Mouse (Mus musculus): ENCODE results near the gene Ksr2. TPM values are rescaled to one million over a fixed set of nuclear protein-coding genes. Genes with fewer than 3 reads are reported as not detected.

Ksr2 gene
- polyA plus RNA-seq, 1 experiment from 2014 or later = 7.5 TPM

GRCm38 (mm10) chr5:117486092-117486491 lies 72.3 kb downstream of the Ksr2 start:
- Histone ChIP-seq H3K27ac (ENCODE audit: low read length) (no peak overlapping the region), H3K4me3 (replicated peaks; ENCODE audit: low read length) (no peak overlapping the region), H3K4me1 (replicated peaks; ENCODE audit: control insufficient read depth, insufficient read depth, low read length) (no peaks in the 10 kb centered on the region), H3K27me3 (replicated peaks; ENCODE audit: control insufficient read depth, insufficient read depth, low read length) (no peaks in the 10 kb centered on the region), H3K9ac (replicated peaks; ENCODE audit: low read depth, low read length) (no peak overlapping the region), H3K4me2 (ENCODE audit: low read length) (no peak overlapping the region), H3K36me3 (ENCODE audit: control insufficient read depth, insufficient read depth) (no peaks in the 10 kb centered on the region), H3K9me3 (ENCODE audit: control insufficient read depth, low read length) (no peaks in the 10 kb centered on the region)
- ATAC-seq = no peak
- WGBS = 68% methylated on average over 7 of the region's 7 CpGs

GRCm38 (mm10) chr5:117488155-117488554 lies 74.4 kb downstream of the Ksr2 start:
- H3K4me2 ChIP-seq (ENCODE audit: low read length) = no peak overlapping the region

GRCm38 (mm10) chr5:117488670-117489325 lies 75.0 kb downstream of the Ksr2 start:
- H3K9me3 ChIP-seq (ENCODE audit: control insufficient read depth, low read length) = no peaks in the 10 kb centered on the region
- ATAC-seq = no peak
- 92% methylated on average over 16 of the region's 16 CpGs for WGBS

More at GRCm38 (mm10) chr5:117488155-117488554, 74.4 kb downstream of the Ksr2 start:
- H3K9me3 ChIP-seq (ENCODE audit: control insufficient read depth, low read length) = no peaks in the 10 kb centered on the region
- peaks cover 5% of the 10 kb centered on the region for H3K4me1 ChIP-seq (replicated peaks; ENCODE audit: control insufficient read depth, insufficient read depth, low read length)
- ATAC-seq = no peak
- no peak overlapping the region for H3K27ac ChIP-seq (ENCODE audit: low read length)
- no peaks in the 10 kb centered on the region for H3K27me3 ChIP-seq (replicated peaks; ENCODE audit: control insufficient read depth, insufficient read depth, low read length)
- H3K4me3 ChIP-seq (replicated peaks; ENCODE audit: low read length) = no peak overlapping the region
- H3K36me3 ChIP-seq (ENCODE audit: control insufficient read depth, insufficient read depth) = no peaks in the 10 kb centered on the region
- H3K9ac ChIP-seq (replicated peaks; ENCODE audit: low read depth, low read length) = no peak overlapping the region
- WGBS = 82% methylated on average over 6 of the region's 6 CpGs

GRCm38 (mm10) chr5:117492933-117493863 lies 79.4 kb downstream of the Ksr2 start:
- Histone ChIP-seq H3K4me3 (replicated peaks; ENCODE audit: low read length) (peak overlapping the region; percentile 28), H3K4me1 (replicated peaks; ENCODE audit: control insufficient read depth, insufficient read depth, low read length) (peaks cover 11% of the 10 kb centered on the region), H3K4me2 (ENCODE audit: low read length) (peak overlapping the region; percentile 52), H3K36me3 (ENCODE audit: control insufficient read depth, insufficient read depth) (no peaks in the 10 kb centered on the region), H3K27me3 (replicated peaks; ENCODE audit: control insufficient read depth, insufficient read depth, low read length) (no peaks in the 10 kb centered on the region), H3K9ac (replicated peaks; ENCODE audit: low read depth, low read length) (peak overlapping the region; percentile 48), H3K9me3 (ENCODE audit: control insufficient read depth, low read length) (no peaks in the 10 kb centered on the region), H3K27ac (ENCODE audit: low read length) (no peak overlapping the region; the same call in 1 of the 2 replicates)
- peak; percentile 67 for ATAC-seq
- WGBS = 10% methylated on average over 31 of the region's 31 CpGs

More at GRCm38 (mm10) chr5:117488670-117489325, 75.0 kb downstream of the Ksr2 start:
- peaks cover 11% of the 10 kb centered on the region for H3K4me1 ChIP-seq (replicated peaks; ENCODE audit: control insufficient read depth, insufficient read depth, low read length)
- H3K27me3 ChIP-seq (replicated peaks; ENCODE audit: control insufficient read depth, insufficient read depth, low read length) = no peaks in the 10 kb centered on the region
- H3K27ac ChIP-seq (ENCODE audit: low read length) = no peak overlapping the region
- no peak overlapping the region for H3K4me3 ChIP-seq (replicated peaks; ENCODE audit: low read length)
- H3K9ac ChIP-seq (replicated peaks; ENCODE audit: low read depth, low read length) = no peak overlapping the region
- H3K4me2 ChIP-seq (ENCODE audit: low read length) = no peak overlapping the region
- H3K36me3 ChIP-seq (ENCODE audit: control insufficient read depth, insufficient read depth) = no peaks in the 10 kb centered on the region

- Histone ChIP-seq H3K9ac (replicated peaks; ENCODE audit: low read depth, low read length) (no peak overlapping the region), H3K36me3 (ENCODE audit: control insufficient read depth, insufficient read depth) (no peaks in the 10 kb centered on the region), H3K27ac (ENCODE audit: low read length) (no peak overlapping the region), H3K4me1 (replicated peaks; ENCODE audit: control insufficient read depth, insufficient read depth, low read length) (peaks cover 11% of the 10 kb centered on the region), H3K9me3 (ENCODE audit: control insufficient read depth, low read length) (no peaks in the 10 kb centered on the region), H3K4me2 (ENCODE audit: low read length) (peak overlapping the region; percentile 52), H3K27me3 (replicated peaks; ENCODE audit: control insufficient read depth, insufficient read depth, low read length) (no peaks in the 10 kb centered on the region), H3K4me3 (replicated peaks; ENCODE audit: low read length) (no peak overlapping the region)
- 24% methylated on average over 7 of the region's 7 CpGs for WGBS
- peak; percentile 66 for ATAC-seq
These were observed 80.1 kb downstream of the Ksr2 start for GRCm38 (mm10) chr5:117493947-117494346.

- no peak for ATAC-seq
- no peaks in the 10 kb centered on the region for H3K9me3 ChIP-seq (ENCODE audit: control insufficient read depth, low read length)
- H3K36me3 ChIP-seq (ENCODE audit: control insufficient read depth, insufficient read depth) = no peaks in the 10 kb centered on the region
- no peaks in the 10 kb centered on the region for H3K27me3 ChIP-seq (replicated peaks; ENCODE audit: control insufficient read depth, insufficient read depth, low read length)
- WGBS = 68% methylated on average over 21 of the region's 21 CpGs
- H3K4me2 ChIP-seq (ENCODE audit: low read length) = no peak overlapping the region
- no peak overlapping the region for H3K27ac ChIP-seq (ENCODE audit: low read length)
- no peak overlapping the region for H3K9ac ChIP-seq (replicated peaks; ENCODE audit: low read depth, low read length)
- H3K4me1 ChIP-seq (replicated peaks; ENCODE audit: control insufficient read depth, insufficient read depth, low read length) = peaks cover 11% of the 10 kb centered on the region
- H3K4me3 ChIP-seq (replicated peaks; ENCODE audit: low read length) = no peak overlapping the region
These were observed 83.3 kb downstream of the Ksr2 start for GRCm38 (mm10) chr5:117497084-117497483.

GRCm38 (mm10) chr5:117502611-117503010 lies 88.8 kb downstream of the Ksr2 start:
- no peaks in the 10 kb centered on the region for H3K27me3 ChIP-seq (replicated peaks; ENCODE audit: control insufficient read depth, insufficient read depth, low read length)
- H3K4me2 ChIP-seq (ENCODE audit: low read length) = no peak overlapping the region
- H3K4me1 ChIP-seq (replicated peaks; ENCODE audit: control insufficient read depth, insufficient read depth, low read length) = no peaks in the 10 kb centered on the region
- H3K9me3 ChIP-seq (ENCODE audit: control insufficient read depth, low read length) = no peaks in the 10 kb centered on the region
- WGBS = 90% methylated on average over 5 of the region's 5 CpGs
- no peak overlapping the region for H3K4me3 ChIP-seq (replicated peaks; ENCODE audit: low read length)
- H3K36me3 ChIP-seq (ENCODE audit: control insufficient read depth, insufficient read depth) = no peaks in the 10 kb centered on the region
- ATAC-seq = no peak
- no peak overlapping the region for H3K27ac ChIP-seq (ENCODE audit: low read length)
- H3K9ac ChIP-seq (replicated peaks; ENCODE audit: low read depth, low read length) = no peak overlapping the region

- ATAC-seq = no peak
- H3K4me3 ChIP-seq (replicated peaks; ENCODE audit: low read length) = no peak overlapping the region
- 90% methylated on average over 5 of the region's 5 CpGs for WGBS
- no peaks in the 10 kb centered on the region for H3K9me3 ChIP-seq (ENCODE audit: control insufficient read depth, low read length)
- H3K27ac ChIP-seq (ENCODE audit: low read length) = no peak overlapping the region
- H3K36me3 ChIP-seq (ENCODE audit: control insufficient read depth, insufficient read depth) = no peaks in the 10 kb centered on the region
- H3K4me2 ChIP-seq (ENCODE audit: low read length) = no peak overlapping the region
- H3K9ac ChIP-seq (replicated peaks; ENCODE audit: low read depth, low read length) = no peak overlapping the region
- H3K27me3 ChIP-seq (replicated peaks; ENCODE audit: control insufficient read depth, insufficient read depth, low read length) = no peaks in the 10 kb centered on the region
- no peaks in the 10 kb centered on the region for H3K4me1 ChIP-seq (replicated peaks; ENCODE audit: control insufficient read depth, insufficient read depth, low read length)
These were observed 90.6 kb downstream of the Ksr2 start for GRCm38 (mm10) chr5:117504431-117504830.

- no peaks in the 10 kb centered on the region for H3K9me3 ChIP-seq (ENCODE audit: control insufficient read depth, low read length)
- H3K36me3 ChIP-seq (ENCODE audit: control insufficient read depth, insufficient read depth) = no peaks in the 10 kb centered on the region
- 67% methylated on average over 10 of the region's 10 CpGs for WGBS
- no peak overlapping the region for H3K9ac ChIP-seq (replicated peaks; ENCODE audit: low read depth, low read length)
- H3K4me3 ChIP-seq (replicated peaks; ENCODE audit: low read length) = no peak overlapping the region
- H3K4me1 ChIP-seq (replicated peaks; ENCODE audit: control insufficient read depth, insufficient read depth, low read length) = no peaks in the 10 kb centered on the region
- no peak for ATAC-seq
- H3K27ac ChIP-seq (ENCODE audit: low read length) = no peak overlapping the region
- H3K4me2 ChIP-seq (ENCODE audit: low read length) = no peak overlapping the region
- H3K27me3 ChIP-seq (replicated peaks; ENCODE audit: control insufficient read depth, insufficient read depth, low read length) = no peaks in the 10 kb centered on the region
These were observed 91.4 kb downstream of the Ksr2 start for GRCm38 (mm10) chr5:117505204-117505603.

Measured in forebrain, embryonic 16.5 days (tissue).